Mouse (Mus musculus) fat pad, adult 2 months (tissue): ENCODE results near the gene Gm6614.
"Not testable (repeated sequence)": the region's sequence is repeated elsewhere in the genome, so short reads cannot be mapped to it uniquely, and the experiment has no call there.

Experiments used
- DNase-seq: peaks from one replicate; pipeline ENCODE4 v3.0.0-alpha.2; 2011; ENCODE audit warnings: low read depth, low spot score; ENCODE audit errors: extremely low read depth

Gene Gm6614

DNA sequence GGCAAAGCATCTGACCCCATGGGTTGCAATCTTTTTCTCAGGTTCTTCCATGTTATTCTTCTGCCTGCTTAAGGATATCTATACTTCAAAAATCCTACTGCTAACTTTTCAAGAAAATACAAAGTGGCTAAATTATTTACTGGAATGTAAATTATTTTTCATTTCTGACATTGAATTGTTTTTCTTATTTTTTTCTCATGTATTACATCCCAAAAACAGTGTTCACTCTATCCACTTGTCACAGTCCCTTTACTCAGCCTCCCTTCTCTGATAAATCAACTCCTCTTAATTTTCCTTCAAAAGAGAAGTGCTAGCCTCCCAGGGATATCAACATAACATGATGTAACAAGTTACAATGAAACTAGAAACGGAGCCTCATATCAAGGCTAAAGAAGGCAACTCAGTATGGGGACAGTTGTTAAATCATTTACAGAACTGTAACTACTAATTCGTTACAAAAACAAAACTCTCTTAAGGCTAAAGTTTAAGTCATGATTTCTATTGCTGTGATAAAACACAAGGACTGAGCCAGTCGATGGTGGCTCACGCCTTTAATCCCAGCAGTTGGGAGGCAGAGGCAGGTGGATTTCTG lies at the start of gene Gm6614:
Gene Gm6614, minus strand, starts transcription at position 51 of the 592 bp plus-strand sequence.
- DNase-seq: no peak

DNA sequence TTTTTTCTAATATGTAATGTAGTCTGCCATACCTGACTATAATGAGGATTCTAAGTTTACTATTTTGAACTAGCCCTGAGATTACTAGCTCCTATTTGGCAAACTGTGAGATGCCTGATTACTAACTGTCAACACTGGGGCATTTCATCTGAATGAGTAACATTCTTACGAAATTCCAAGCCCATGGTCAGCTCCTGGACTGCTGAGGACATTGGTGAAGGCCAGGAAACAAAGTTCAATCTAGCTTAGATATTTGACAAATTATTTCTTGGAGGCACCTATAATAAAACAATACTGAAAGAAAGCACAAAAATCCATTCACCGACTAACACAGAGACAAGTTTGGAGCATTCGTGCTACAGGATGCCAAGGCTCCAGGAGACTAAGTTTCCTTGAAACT lies 47.1 kb upstream of the Gm6614 start:
- DNase-seq: not testable (repeated sequence)

- DNase-seq: no peak
These were observed 36.5 kb upstream of the Gm6614 start for GRCm38 (mm10) chr6:142047689-142048088.

DNA sequence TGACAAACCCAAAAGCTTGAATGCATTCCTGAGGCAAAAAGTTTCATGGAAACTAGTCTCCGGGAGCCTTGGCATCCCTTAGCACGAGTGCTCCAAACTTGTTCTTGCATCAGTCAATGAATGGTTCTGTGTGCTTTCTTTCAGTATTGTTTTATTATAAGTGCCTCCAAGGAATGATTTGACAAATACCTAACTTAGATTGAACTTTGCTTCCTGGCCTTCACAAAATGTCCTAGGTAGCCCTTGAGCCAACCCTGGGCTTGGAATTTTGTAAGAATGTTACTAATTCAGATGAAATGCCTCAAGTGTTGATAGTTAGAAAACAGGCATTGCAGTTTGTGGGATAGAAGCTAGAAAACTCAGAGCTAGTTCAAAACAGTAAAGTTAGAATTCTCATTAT lies 34.5 kb upstream of the Gm6614 start:
- no peak for DNase-seq

- no peak for DNase-seq
These were observed 30.7 kb upstream of the Gm6614 start for GRCm38 (mm10) chr6:142041896-142042295.

DNA sequence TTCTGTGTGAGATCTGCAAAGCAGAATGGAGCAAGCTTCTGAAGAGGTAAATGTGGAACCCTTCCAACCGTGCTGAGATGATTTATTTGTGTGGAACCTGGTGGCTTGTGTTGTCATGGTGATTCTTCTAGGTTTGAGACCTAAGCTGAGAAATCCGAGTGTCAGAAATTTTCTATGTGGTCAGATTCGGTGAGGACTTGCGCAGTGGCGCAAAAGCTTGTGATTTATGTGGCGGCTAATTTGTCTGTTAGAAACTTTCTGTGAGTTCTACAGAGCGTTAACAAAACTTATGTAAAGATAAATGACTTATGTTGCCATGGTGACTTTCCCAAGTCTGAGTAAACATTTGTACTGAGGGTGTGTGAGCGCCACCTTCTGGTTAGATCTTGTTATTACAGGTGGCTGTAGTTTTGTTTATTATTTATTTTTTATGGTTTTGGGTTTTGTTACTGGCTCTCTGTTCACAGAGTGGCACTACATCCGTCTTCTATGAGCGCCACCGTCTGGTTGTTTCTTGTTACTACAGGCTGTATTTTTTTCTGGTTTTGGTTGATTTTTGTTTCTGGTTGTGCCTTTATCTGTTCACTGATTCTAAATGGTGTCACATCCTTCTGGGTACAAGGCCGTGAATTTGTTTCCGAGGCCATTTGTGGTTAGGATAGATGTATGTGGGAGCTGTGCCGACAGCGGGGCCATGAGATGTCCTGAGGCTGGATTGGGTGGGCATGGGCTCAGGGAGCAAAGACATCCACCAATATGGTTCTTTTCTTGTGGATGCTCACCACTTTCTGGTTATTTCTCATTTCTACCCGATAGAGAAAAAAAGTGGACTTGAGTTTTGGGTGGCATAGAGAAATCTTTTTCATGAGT lies 29.3 kb upstream of the Gm6614 start:
- no peak for DNase-seq

- no peak for DNase-seq
These were observed 24.6 kb upstream of the Gm6614 start for GRCm38 (mm10) chr6:142035771-142036170.

- no peak for DNase-seq
These were observed 10.5 kb upstream of the Gm6614 start for GRCm38 (mm10) chr6:142021671-142022070.

DNA sequence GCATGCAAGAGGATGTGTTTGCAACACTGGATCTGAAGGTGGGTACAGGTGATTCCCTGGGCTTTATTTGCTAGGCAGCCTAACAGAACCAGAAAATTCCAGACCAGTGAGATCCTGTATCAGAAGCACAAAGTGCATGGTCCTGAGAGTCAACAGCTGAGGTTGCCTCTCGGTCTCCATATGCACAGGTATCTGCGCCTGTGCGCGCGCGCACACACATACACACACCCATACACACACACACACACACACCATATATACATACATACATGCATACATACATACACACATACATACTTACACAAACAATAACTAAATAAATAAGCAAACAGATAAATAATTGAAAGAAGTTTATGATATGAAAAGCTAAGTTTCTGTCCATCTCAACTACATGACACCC lies 24.4 kb downstream of the Gm6614 start:
- DNase-seq: no peak

GRCm38 (mm10) chr6:141984644-141985043 lies 26.6 kb downstream of the Gm6614 start:
- no peak for DNase-seq

DNA sequence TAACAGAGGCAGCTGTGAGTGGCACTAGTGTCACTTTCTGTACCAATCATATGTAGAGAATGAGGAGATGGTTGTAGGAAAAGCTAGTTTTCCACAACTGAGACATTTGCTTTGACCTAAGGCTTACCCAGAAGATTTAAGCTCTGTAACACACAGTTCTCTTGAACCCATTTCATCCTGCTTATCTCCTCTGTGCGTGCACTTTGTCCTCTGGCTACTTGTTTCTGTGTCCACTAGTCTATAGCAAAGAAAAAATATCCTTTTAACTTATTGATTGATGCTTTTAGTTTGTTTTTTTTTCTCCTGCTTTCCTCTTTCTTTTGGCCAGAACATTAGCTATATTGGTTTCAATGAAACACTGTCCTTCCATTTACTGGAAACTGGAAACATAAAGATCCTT lies 48.8 kb downstream of the Gm6614 start:
- DNase-seq: no peak

GRCm38 (mm10) chr6:141961861-141962260 lies 49.4 kb downstream of the Gm6614 start:
- DNase-seq: no peak

- no peak for DNase-seq
These were observed 50.7 kb downstream of the Gm6614 start for GRCm38 (mm10) chr6:141960482-141960881.

DNA sequence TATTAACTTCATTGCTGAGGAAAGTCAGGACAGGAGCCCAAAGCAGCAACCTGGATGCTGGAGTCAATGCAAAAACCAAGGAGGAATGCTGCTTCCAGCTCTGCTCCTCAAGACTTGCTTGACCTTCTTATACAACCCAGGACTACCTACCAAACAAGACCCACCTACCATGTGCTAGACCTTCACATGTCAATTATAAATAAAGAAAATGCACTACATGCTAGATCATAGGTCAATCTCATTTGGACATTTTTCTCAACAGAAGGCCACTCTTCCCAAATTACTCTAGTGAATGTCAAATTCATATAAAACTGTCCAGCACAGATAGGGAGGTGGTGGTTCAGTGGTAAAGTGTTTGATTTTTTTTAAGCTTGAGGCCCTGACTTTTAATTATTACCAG lies 64.4 kb downstream of the Gm6614 start, which contains the start of gene Slco1a1:
Gene Slco1a1, minus strand, starts transcription at position 101 of the 400 bp plus-strand sequence.
- no peak for DNase-seq

GRCm38 (mm10) chr6:141940451-141940850 lies 70.8 kb downstream of the Gm6614 start:
- no peak for DNase-seq
